Mouse (Mus musculus) thymus, adult 2 months (tissue): ENCODE data around the gene 2210408I21Rik.

Source experiments
- CTCF ChIP-seq: fragments of 200-500 bp; IDR thresholded peaks from 2 replicates; pipeline ENCODE4 v1.5.1; 2012; ENCODE audit warnings: mild to moderate bottlenecking, control low read depth, low read length, moderate library complexity, borderline replicate concordance; ENCODE audit not compliant: control insufficient read depth, poor library complexity, insufficient read depth; ENCODE audit errors: extremely low read depth
- POLR2A ChIP-seq: fragments of 200-500 bp; IDR thresholded peaks from 2 replicates; pipeline ENCODE4 v1.6.1; 2012; ENCODE audit warnings: mild to moderate bottlenecking, low read length, control low read depth, moderate library complexity; ENCODE audit not compliant: control insufficient read depth, poor library complexity, insufficient read depth; ENCODE audit errors: extremely low read depth

GRCm38 (mm10) chr13:77128240-77128639, 7.1 kb upstream of the 2210408I21Rik start:
- TF ChIP-seq POLR2A, result no peak
- no peak for TF ChIP-seq CTCF
